Mouse (Mus musculus): Measurements from ENCODE around the gene Zc2hc1b.

- TF ChIP-seq GATA1 (IDR thresholded peaks at IDR 0.05; ENCODE audit: borderline replicate concordance, low read length), result no peak
- TF ChIP-seq FLI1 (IDR thresholded peaks at IDR 0.05; ENCODE audit: low read length), result no peak
Observed at GRCm38 (mm10) chr10:13212829-13213228, 35.0 kb upstream of the Zc2hc1b start.
